Mouse (Mus musculus) cerebellum, postnatal 14 days (tissue): ENCODE measurements around the gene Rbm26.

ENCODE experiments used
- DNase-seq, 2 experiments: peaks; one replicate each; pipeline ENCODE4 v3.0.0; 2021; ENCODE audit warnings: mixed read lengths in 2 of 2

The Rbm26 gene

DNA sequence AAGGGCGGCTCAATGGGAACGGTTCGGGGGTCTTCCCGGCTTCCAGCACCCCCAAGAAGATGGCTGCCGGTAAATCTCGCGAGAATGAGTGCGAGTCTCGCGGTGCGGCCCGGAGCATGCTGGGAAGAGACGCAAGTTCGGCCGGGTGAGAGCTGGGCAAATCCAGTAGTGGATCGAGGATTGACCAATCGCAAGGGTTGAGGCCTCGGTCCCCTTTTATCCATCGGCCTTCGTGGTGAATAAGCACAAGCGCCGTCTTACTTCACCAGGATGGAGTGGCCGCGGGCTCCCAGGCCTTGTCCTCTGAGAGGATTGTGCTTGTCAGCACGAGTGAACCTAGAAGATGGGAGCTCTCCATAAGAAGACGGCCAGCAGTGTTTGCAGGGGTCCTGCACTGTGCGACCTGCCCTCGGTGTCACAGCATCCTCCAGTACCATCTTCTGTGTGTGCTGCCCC is at the start of gene Rbm26:
Gene Rbm26 (minus strand): TSS at position 90 of the 456 bp plus-strand sequence.
- peak; percentile 98 to 99 for DNase-seq

DNA sequence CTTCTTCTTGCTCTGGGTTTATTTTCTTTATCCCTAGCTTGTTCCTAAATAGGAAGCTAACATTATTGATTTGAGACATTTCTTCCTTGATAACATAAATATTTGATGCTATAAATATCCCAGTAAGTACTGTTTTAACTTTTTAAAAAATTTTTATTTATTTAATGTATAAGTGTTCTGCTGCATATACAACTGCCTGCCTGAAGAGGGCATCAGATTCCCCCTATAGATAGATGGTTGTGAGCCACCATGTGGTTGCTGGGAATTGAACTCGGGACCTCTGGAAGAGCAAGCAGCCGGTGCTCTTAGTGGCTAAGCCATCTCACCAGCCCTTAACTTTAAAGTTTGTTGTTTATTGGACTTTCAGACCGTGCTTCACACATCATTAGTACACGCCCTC is 48.7 kb upstream of the Rbm26 start:
- DNase-seq = no peak

DNA sequence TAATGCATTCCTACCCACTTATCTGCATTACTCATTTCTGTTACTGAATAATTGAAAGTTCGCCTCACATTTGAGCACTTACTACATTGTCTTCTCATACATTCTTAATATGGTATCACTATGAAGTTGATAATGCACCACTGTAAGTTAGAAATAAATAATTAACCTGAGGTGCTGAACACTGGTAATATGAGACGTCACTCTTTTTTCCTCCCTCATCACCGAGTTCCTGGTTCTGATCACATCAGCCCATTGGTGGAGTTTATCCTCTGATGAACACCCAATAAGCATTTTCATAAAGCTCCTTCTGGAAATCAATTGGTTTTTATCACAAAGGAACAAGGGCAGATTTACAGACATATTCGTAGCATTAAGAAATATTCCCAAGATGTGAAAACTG is 45.1 kb upstream of the Rbm26 start:
- no peak for DNase-seq

DNA sequence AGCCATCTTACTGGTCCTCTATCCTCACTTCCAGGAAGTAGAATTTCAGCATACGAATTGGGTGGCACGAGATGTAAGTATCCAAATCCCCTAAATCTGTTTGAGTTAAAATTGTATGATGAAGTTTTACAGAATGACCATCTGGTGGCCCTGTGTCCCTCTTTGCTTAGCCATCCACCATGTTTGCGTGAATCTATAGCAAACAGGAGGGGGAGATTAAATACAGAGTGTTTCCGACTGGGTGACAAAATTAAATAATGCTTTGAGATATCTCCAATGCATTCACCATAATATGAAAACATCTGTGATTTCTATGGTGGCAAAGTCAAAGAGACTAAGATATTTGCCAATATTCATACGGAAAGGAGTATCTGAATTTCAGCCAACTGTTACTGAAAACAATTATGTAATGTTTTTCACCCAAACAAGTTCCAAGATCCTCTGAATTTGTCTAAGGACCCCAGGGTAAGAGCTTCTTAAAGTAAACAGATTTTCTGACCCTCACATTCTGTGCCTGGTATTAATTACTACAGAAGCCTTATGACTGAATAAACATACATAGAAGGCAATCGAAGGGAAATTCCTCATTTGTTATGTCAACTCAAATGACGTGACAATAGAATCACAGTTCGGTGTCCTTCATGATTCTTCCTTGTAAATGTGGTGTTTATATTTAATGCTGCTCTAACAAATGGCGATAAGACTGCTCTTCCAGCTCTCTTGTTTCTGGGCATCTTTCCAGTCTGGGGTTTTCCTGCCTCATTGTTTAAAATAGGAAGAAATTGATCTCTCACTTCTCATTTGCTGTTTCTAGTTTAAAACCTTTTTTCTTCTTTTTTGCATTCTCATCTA is 42.6 kb upstream of the Rbm26 start:
- peak in 1 of 2 experiments; percentile 9 for DNase-seq

DNA sequence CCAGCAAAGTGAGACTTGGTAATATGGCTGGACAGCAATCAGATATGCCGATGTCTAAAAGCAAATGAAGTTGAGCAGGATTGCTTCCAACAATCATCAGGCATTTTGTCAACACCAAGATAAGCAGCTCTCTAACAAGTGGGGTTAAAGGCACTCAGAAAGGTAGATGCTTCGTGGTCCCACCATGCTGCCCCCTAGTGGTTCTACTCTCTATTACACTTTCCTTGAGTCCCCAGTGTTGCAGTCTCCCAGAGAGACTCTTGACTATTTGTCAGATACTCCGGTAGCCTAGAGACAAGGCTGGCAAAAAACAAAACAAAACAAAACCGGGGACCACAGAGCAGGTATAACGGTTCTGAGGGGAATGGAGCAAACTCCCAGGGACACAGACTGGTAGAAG is 21.3 kb upstream of the Rbm26 start:
- peak; percentile 15 to 26 for DNase-seq

DNA sequence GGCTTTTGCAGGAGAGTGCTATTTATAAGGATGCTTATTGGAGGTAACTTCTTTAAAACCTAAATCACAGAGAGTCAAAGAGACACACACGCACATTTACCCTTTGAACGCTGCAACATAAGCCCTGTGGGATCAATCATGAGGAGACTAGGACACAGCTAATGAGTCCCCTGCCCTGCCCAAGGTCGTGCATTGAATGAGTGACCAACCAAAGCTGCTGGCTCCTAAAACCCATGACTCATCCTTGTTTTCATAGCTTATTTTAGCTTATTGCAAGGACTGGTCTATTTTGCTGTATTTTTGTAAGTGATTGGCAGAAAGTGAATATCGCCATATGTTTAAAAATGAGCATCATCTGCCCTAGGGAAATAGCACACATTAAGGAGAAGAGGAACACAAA is 17.6 kb upstream of the Rbm26 start:
- no peak for DNase-seq

DNA sequence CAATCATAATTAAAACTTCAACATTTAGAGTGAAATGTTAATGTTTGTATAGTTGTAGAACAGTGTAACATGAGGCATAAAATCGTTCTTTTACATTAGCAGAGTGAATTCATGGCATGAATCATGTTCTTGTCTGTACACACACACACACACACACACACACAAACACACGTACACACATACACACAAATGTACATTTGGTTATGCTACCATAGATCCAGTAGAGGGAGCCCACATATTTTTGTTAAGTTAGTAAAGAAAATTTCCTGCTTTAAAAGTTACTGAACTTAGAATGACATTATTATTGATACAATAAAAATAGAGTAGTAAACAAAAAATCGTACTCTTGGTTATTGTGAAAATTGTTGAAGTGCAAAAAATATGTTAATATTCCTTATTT is 7.7 kb upstream of the Rbm26 start:
- DNase-seq = peak in 1 of 2 experiments; percentile 14

DNA sequence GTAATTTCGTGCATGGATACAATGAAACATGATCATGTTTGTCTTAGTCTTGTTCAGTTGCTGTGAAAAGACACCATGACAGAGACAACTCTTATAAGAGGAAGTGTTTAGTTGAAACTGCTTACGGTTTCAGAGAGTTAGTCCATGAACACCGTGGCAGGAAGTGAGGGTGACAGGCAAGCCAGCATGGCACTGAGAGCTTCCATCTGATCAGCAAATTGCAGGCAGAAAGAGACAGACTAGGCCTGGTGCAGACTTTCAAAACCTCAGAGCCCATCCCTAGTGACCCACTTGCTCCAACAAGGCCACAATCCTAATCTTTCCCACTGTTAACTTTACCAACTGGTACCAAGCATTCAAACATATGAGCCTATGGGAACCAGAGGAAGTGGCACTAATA is 5.7 kb upstream of the Rbm26 start:
- no peak for DNase-seq

DNA sequence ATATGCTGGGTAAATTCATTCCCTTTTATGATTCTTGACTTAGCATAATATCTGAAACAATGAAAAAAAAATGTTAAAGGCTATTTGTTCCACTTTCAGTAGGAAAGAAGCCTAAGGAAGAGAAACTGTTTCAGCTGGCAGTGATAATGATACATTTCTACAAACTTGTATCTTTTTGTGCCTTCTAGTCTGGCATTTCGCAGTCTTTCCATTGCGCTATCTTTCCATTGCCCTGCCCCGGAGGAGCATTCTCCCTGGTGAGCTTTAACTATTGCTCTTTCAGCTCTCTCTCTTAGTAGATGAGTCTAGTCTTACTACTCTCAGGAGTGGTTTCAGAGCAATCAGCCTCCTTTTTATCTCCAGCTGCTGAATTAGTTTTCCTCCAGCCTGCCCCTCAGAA is 2.6 kb upstream of the Rbm26 start:
- no peak for DNase-seq

DNA sequence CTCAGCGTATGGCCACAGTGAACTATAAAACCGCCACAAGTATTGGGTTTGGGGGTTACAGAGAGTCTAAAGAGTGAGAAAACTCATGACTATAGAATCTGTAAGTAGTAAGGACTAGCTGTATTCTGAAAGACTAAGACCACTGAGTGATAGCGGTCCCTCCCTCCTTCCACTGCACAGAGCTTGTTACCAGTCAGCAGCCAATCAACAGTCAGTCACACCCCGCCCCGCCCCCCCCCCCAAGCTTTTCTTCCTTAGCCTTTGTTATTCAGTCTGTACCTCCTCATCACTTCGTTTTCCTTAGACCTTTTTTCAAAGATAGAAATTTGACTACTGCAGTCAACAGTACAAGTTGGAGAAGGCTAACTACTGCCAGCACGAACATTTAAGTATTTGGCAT is 1.9 kb upstream of the Rbm26 start:
- no peak for DNase-seq

DNA sequence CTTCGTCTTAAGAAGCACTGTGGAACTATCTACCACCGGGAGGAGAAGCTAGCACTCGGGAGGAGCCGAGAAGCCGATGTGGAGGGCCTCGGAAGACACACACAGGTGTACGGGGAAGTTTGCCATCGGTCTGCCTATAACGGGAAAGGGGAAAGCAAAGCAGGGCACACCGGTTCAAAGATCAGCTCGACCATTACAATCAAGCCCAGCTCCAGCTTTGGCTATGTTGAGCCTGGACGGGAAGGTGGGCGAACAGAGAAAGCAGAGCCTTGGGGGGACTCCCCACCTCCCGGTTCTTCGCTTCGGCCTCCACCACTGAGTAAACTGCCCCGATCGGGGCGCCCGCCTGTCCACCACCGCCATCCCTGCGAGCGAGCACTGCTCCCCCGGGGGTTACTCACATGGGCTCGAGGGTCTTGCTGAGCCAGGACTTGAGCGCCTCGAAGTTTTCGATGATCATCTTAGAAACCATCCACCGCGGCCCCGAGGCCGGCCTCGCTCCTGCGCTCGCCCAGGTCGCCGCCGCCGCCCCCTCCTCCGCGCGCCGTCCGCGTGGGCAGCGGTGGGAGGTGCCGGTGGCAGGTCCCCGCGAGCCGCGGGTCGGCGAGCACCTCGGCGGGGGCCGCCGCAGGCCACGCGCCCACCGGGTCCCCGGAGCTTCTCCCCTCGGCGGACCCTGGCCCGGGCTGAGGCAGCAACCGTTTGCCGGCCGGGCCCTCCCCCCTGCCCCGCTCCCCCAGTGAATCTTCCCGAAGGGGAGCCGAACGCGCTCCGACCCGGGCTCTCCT is 552 bp downstream of the Rbm26 start:
- DNase-seq = peak in 1 of 2 experiments; percentile 58

DNA sequence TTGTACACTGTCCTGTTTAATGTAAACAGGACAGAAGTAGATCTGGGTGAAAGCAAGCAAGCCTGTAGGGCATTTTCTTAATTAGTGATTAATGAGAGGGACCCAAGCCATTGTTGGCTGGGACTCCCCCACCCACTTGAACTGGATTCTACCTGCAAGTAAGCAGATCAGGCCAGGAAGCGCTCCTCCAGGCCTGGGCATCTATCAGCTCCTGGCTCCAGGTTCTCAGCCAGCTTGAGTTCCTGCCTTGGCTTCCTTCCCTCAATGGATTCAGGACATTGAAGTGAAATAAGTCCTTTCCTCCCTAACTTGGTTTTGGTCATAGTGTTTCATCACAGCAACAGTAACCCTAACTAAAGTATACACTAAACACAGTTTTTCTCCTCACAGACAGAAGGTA is 9.9 kb downstream of the Rbm26 start:
- DNase-seq = peak; percentile 33 to 60

DNA sequence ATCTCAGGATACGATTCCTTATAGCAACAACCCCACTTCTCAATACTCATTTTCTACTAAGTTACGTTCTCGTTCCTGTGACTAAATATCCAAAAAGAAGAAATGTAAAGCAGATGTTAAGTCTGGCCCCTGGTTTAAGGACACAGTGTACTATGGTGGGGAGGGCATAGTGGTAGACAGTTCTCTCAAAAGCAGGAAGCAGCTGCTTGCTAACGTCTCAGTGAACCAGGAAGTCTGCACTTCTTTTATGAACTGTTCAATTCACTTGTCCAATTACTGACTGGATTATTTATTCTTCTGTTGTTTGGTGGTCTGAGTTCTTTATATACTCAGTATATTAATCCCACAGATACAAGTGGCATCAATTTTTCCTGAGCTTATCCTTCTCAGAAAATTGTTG is 12.3 kb downstream of the Rbm26 start:
- DNase-seq = no peak

DNA sequence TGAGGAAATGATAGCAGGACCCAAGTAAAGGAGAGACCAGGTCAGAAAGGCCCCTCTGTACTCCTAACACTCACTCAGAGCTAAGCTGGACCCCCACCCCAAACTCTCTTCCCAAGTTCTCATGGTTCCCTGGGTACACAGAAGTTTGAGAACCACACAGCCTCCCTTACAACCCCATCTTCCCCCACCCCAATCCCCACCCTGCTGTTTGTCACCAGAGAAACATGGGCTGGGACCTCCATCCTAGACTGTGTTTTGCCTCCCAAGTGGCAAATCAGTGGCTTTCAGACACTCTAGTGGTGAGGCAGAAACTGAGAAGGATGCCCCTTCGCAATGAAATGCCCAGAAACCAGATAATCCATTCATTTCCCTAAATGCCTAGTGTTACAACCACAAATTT is 15.8 kb downstream of the Rbm26 start:
- no peak for DNase-seq

DNA sequence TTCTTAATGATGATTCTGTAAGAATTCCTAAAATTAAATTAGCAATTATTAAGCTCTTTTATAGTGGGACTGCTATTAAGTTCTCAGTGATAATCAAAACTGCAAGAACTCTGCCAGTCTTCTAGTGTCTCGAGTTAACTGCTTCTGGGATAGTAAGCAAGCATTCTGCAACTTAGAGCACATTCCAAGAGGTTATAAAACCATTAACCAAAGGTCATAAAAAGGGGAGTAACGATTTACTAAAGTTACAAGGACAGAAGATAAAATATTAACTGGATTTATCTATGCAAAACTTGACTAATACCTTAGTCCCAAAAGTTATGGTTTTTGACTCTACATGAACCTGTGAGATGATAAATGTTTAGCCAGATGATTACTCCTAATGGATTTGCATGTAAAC is 18.6 kb downstream of the Rbm26 start:
- no peak for DNase-seq

DNA sequence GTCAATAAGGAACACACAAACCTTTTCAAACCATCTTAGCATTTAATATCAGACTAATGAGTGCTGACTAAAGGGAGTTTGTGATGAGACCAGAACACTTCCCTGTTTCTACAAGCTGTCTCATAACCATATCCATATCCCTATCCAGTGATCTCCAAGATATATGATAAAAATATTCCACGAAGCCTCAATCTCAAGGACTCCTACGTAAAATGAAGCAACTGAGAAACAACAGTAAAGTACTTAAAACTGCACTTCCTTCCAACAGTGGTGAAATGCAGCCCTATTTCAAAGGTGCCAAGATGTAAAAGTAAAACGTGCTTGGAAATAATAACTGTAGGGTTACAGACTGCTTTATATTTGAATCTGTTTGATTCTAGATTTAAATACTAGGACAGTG is 43.1 kb downstream of the Rbm26 start:
- no peak for DNase-seq

DNA sequence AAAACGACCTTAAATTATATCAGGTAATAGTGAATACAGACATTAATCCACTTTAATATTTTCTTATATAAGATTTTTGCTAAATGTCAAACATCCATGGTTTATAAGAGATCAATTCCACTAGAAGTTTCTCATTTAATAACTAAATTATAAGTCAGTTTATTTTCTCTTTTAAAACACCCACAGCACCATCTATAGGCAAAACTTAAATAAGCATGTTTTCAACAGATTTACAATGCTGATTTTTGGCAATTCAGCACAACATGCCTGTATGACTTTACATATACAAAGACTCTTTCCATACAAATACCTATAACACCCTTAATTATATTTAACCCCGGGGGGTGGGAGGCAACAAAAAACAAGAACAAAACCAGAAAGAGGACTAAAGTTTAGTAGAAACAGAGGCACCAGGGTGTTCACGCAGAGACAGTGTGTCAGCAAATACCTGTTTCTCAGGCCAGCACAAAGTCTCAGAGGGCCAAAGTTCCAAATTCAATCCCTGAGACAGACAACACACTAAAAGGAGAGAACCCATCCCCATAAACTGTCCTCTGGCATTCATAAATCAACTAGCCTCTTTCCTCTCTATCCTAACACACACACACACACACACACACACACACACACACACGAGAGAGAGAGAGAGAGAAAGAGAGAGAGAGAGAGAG is 49.3 kb downstream of the Rbm26 start:
- no peak for DNase-seq

DNA sequence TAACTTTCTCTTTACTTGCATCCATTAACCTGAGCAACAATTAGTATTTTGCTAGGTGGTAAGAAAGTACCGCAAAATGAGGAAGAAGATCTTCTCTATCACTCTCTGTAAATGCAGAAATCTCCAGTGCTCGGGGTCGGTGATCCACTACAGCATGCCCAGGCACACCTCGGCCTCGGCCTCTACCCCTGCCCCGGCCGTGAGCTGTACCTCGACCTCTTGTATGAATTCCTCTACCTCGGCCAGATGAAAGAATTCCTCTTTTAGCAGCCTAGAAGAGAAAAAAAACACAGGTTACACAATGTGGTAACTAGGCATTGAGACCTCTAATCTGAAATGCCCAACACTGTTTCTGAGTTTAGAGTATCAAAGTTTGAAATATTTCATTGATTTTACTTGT is 52.6 kb downstream of the Rbm26 start:
- no peak for DNase-seq

DNA sequence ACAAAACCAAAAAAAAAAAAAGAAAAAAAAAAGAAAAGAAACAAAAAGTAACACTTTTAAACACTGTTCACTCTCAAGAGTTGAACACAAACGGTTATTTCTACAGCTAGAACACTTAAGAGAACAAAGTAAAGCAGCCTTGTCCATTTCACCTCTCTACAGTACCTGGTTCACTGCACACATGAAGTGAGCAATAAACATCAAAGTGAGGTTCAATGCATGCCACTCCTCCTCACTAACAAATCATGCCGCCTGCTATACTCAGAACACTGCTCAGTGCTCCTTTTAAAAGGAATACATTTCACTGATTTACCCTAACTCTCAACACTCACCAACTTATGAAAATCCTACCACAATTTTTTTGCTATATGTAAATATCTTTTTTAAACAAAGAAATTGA is 61.7 kb downstream of the Rbm26 start:
- DNase-seq = no peak

DNA sequence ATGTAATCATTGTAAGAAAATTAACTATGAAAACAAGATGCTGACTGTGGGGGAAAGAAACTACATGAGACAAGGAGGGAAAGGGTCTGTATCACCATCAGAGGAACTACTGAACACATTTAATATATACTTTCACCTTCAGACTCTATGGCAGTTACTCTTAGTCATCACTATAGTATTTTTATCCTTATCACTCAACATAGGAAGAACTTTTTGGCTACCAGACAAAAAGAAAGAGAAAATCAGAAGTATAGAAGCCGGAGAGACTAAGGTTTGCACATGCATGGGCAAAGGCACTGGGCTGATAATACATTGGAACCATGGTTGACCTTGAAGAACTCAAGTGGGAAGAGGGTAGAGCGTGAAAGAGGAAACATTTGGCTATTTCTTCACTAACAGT is 70.9 kb downstream of the Rbm26 start:
- DNase-seq = no peak

DNA sequence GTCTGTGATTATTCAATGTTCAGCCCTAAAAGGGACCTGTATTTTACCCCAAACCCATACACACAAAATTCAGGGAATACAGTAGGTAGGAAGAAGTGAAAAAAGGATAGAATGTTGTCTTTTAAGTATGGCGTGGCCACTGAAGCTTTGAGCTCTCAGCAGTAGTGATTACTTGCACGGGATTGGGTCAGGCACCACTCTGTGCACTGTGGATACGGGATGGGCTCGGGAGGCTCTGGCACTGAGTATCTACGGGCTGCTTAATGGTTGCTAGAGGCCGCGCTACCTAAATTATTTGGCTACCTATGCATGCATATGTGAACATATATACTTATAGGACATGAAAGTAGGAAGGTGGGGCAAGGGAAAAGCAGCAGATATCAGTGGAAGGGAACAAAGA is 78.3 kb downstream of the Rbm26 start:
- DNase-seq = no peak

DNA sequence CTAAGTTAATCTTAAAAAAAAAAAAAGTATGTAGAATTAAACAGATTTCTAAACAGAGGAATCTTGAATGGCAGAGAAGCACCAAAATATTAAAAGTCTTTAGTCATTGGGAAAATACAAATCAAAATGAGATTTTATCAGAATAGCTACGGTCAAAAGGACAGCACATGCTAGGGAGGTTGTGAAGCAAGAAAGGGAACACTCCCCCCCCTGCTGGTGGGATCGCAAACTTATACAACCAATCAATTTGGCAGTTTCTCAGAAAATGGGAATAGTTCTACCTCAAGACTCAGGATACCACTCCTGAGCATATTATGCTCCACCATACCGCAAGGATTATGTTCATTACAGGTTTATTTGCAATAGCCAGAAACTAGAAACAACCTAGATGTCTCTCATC is 80.9 kb downstream of the Rbm26 start:
- no peak for DNase-seq

DNA sequence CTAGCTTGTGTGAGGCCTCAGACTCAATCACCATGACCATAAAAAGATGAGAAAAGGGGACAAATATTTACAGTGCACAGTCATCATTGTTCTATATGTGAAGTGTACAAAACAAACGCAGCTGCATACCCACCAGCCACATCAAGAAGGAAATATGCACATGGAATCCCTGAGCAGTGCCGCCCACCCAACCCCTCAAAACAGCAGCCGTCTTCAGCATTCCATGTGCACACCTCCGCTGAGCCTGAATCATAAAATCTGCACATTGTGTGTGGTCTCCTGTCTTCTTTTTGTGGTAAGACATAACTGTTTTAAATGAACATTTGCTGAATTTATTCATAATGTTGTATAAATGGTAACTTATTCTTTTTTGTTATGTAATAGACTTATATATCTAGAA is 90.1 kb downstream of the Rbm26 start:
- no peak for DNase-seq
